Mouse (Mus musculus) heart, embryonic 11.5 days (tissue): Measurements from ENCODE around the gene Gm20388. TPM values are rescaled to one million over a fixed set of nuclear protein-coding genes. Genes with fewer than 3 reads are reported as not detected.

Experiments
- ATAC-seq: fragments of 200-750 bp; cut with Nextera tagmentation; replicated peaks from 2 replicates; pipeline ENCODE4 v1.8.0; 2017; ENCODE audit warnings: moderate library complexity; ENCODE audit not compliant: insufficient number of reproducible peaks, low FRiP score, low TSS enrichment
- H3K27ac ChIP-seq: fragments of 300-500 bp; sonication (generic); 2 replicates; pipeline ENCODE4 v1.5.1; 2014; ENCODE audit warnings: mild to moderate bottlenecking, low read depth, low read length
- H3K27me3 ChIP-seq: fragments of 300-500 bp; sonication (generic); 2 replicates; pipeline ENCODE4 v1.6.1; 2014; ENCODE audit warnings: mild to moderate bottlenecking, low read length, mixed read lengths; ENCODE audit not compliant: control insufficient read depth, insufficient read depth
- H3K36me3 ChIP-seq: fragments of 300-500 bp; sonication (generic); 2 replicates; pipeline ENCODE4 v1.6.1; 2014; ENCODE audit warnings: mild to moderate bottlenecking, low read length, moderate library complexity, mixed read lengths; ENCODE audit not compliant: control insufficient read depth, insufficient read depth
- H3K4me1 ChIP-seq: fragments of 300-500 bp; sonication (generic); 2 replicates; pipeline ENCODE4 v1.6.1; 2014; ENCODE audit warnings: low read length; ENCODE audit not compliant: control insufficient read depth, insufficient read depth
- H3K4me2 ChIP-seq: fragments of 300-500 bp; sonication (generic); 2 replicates; pipeline ENCODE4 v1.6.1; 2014; ENCODE audit warnings: mild to moderate bottlenecking, moderate library complexity
- H3K4me3 ChIP-seq: fragments of 300-500 bp; sonication (generic); 2 replicates; pipeline ENCODE4 v1.5.1; 2014; ENCODE audit warnings: low read depth, low read length
- H3K9ac ChIP-seq: fragments of 300-500 bp; sonication (generic); 2 replicates; pipeline ENCODE4 v1.6.1; 2014; ENCODE audit warnings: mild to moderate bottlenecking, low read depth, low read length, moderate library complexity
- H3K9me3 ChIP-seq: fragments of 300-500 bp; sonication (generic); replicated peaks from 2 replicates; pipeline ENCODE4 v1.6.1; 2016; ENCODE audit warnings: low read length; ENCODE audit not compliant: control insufficient read depth
- whole genome bisulfite sequencing: fragments of 180-500 bp; shearing (Covaris S2); extraction: QIAGEN DNeasy Blood & Tissue Kit; methylation state at CpG from one replicate; pipeline ENCODE4 v1.1.7; 2014; ENCODE audit not compliant: insufficient replicate concordance; 5-methylcytosine and 5-hydroxymethylcytosine counted together
- polyA plus RNA-seq: library from polyadenylated mRNA; unstranded; fragments of >200 nt; fragmentation: Nextera tagmentation; extraction: Ambion mirVana; gene quantifications from 2 replicates; pipeline ENCODE4 v1.2.1, GENCODE M21; 2014

Gene Gm20388
- polyA plus RNA-seq, 1 experiment from 2014 or later, result 6.4 TPM

DNA sequence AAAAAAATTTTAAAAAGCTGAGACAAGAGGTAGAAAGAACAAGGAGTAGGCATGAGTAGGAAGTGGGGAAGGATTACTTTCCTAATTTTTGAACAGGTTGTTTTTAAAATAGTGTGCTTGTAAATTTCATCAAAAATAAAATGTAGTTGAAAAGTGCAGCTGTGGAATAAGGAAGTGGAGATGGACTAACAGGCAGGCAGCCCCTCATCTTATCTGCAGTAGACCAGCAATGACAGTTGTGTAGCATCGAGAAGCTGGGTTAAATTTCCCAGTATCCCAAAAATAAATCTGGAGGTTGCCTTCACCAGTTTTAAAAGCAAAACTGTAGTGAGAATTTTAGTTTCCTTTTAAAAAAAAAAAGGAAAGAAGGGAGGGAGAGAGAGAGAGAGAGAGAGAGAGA is 3943.6 kb downstream of the Gm20388 start:
- peaks cover 7% of the 10 kb centered on the region for H3K4me1 ChIP-seq
- H3K27me3 ChIP-seq, result no peaks in the 10 kb centered on the region; the same call in 1 of the 2 replicates
- no peak overlapping the region for H3K4me3 ChIP-seq
- no peaks in the 10 kb centered on the region for H3K36me3 ChIP-seq
- no peaks in the 10 kb centered on the region for H3K9me3 ChIP-seq
- ATAC-seq, result no peak
- H3K4me2 ChIP-seq, result no peak overlapping the region
- WGBS, result 64% methylated on average over 1 of the region's 1 CpGs
- no peak overlapping the region for H3K9ac ChIP-seq
- H3K27ac ChIP-seq, result no peak overlapping the region

DNA sequence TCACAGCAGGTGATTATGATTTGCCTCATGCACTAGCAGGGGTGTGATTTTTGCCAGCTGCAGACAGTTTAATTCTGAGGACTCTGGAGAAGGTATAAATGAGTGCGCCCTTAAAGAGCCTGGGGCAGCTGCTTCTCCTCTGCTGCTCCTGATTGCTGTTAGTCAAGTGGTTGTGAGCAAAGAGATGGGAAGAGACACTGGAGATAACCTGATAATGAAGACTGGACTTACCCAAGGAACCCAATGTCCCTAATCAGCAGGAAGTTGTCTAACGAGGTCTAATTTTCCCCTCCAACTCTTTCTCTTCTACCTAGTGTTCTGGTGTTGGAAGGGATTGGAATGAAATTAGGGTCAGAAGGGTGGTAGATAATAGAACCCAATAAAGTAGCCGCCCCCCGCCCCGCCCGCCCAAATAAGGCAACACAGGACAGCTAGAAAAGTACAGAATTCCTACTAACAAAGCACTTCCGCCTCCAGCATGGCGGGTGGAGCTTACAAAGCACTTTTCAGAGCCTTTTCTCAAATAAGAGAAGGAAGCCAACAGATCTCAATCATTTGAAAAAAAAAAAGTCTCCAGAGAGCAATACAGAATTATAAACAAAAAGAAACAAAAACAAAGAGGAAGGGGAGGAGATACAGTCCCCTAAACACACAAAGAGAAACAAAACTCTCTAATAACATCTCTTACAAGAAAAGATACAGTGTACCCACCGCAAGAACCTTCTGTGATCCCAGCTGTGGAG is 3944.3 kb downstream of the Gm20388 start:
- H3K27ac ChIP-seq, result no peak overlapping the region
- ATAC-seq, result no peak
- 81% methylated on average over 9 of the region's 9 CpGs for WGBS
- no peak overlapping the region for H3K4me3 ChIP-seq
- no peaks in the 10 kb centered on the region; the same call in none of the 2 replicates for H3K27me3 ChIP-seq
- peaks cover 7% of the 10 kb centered on the region for H3K4me1 ChIP-seq
- no peaks in the 10 kb centered on the region for H3K36me3 ChIP-seq
- no peak overlapping the region for H3K9ac ChIP-seq
- H3K9me3 ChIP-seq, result no peaks in the 10 kb centered on the region
- H3K4me2 ChIP-seq, result no peak overlapping the region

DNA sequence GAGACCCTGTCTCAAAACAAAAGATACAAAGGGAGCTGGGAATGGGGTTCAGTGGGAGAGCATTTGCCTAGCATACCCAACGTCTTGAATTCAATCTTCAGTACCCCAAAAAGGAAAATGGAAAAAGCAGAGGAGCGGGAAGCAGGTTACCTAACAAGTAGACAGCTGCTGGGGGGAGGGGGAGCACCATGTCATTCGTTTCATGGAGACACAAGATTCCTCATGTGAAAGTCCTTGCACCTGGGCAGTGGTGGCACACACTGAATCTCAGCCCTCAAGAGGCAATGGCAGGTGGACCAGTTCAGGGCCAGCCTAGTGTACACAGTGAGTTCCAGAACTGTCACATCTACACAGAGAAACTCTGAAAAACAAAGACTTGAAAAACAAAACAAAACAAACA is 3946.7 kb downstream of the Gm20388 start:
- WGBS, result 70% methylated on average over 3 of the region's 3 CpGs
- Histone ChIP-seq H3K27me3 (peaks cover 4% of the 10 kb centered on the region), H3K4me2 (no peak overlapping the region), H3K27ac (no peak overlapping the region), H3K9ac (no peak overlapping the region), H3K4me1 (peaks cover 7% of the 10 kb centered on the region), H3K9me3 (no peaks in the 10 kb centered on the region), H3K4me3 (no peak overlapping the region), H3K36me3 (no peaks in the 10 kb centered on the region)
- no peak for ATAC-seq

DNA sequence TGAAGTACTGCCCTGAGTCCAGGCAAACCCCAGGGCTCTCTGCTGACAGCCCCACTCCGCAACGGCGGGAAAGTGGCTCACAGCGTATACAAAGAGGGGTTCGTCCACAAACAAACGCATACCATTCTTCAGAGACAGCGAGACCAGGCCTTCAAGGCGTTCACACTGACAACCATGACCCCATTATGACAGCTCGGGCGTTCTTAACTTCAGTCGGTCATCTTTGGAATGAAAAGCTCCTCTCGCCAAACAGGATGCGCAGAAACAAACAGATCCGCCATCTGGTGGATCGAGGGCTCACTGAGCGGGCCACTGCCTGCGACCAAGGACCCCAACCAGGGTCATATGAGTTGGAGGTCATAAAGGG is 3947.9 kb downstream of the Gm20388 start:
- H3K9me3 ChIP-seq, result no peaks in the 10 kb centered on the region
- peaks cover 7% of the 10 kb centered on the region for H3K4me1 ChIP-seq
- ATAC-seq, result no peak; the same call in 1 of the 2 replicates
- peak overlapping the region; percentile 94 for H3K4me3 ChIP-seq
- H3K27me3 ChIP-seq, result peaks cover 4% of the 10 kb centered on the region
- H3K36me3 ChIP-seq, result no peaks in the 10 kb centered on the region
- H3K4me2 ChIP-seq, result peak overlapping the region; percentile 70
- peak overlapping the region; percentile 76 for H3K9ac ChIP-seq
- 0 out of 2 replicates have a peak overlapping the region, but pooled peaks have one; percentile 50 for H3K27ac ChIP-seq
- under 1% methylated on average over 17 of the region's 17 CpGs for WGBS

DNA sequence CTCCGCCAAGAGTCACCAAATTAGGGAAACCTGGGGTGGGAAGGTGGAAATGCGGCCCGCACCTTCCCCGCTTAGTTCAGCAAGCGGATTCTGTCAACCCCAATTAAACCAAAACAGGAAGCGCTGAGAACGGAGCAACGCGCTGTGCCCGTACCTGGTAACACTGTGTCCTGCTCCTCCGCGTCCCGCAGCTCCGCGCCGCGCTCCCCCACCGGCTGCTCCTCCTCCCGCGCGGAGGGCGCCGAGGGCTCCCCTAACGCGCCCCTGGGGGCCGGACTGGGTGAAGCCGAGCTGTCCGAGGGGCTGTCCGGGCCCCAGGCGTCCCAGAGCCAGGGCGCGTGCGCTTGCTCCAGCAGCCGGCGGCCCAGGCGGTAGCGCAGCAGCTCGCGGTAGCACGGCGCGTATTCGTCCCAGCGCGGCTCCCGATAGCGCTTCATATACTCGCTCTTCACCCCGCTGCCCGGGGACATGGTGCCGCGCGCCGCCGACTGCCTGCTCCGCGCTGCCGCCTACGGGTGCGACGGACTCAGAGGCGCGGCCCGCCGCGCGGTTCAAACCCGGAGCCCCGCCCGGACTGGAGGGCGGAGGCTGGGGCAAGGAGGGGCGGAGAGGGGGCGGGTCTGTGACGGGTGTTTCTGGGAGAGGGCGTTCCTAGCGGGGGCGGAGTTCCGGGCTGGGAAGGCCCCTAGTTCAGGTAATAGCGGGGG is 3948.5 kb downstream of the Gm20388 start:
- H3K4me3 ChIP-seq, result peak overlapping the region; percentile 94
- peak; percentile 96 for ATAC-seq
- peak overlapping the region; percentile 76 for H3K9ac ChIP-seq
- H3K4me1 ChIP-seq, result peaks cover 7% of the 10 kb centered on the region
- H3K36me3 ChIP-seq, result no peaks in the 10 kb centered on the region
- H3K9me3 ChIP-seq, result no peaks in the 10 kb centered on the region
- H3K27me3 ChIP-seq, result peaks cover 4% of the 10 kb centered on the region
- H3K4me2 ChIP-seq, result peak overlapping the region; percentile 70
- peak overlapping the region; percentile 50; the same call in 1 of the 2 replicates for H3K27ac ChIP-seq
- WGBS, result under 1% methylated on average over 68 of the region's 79 CpGs

DNA sequence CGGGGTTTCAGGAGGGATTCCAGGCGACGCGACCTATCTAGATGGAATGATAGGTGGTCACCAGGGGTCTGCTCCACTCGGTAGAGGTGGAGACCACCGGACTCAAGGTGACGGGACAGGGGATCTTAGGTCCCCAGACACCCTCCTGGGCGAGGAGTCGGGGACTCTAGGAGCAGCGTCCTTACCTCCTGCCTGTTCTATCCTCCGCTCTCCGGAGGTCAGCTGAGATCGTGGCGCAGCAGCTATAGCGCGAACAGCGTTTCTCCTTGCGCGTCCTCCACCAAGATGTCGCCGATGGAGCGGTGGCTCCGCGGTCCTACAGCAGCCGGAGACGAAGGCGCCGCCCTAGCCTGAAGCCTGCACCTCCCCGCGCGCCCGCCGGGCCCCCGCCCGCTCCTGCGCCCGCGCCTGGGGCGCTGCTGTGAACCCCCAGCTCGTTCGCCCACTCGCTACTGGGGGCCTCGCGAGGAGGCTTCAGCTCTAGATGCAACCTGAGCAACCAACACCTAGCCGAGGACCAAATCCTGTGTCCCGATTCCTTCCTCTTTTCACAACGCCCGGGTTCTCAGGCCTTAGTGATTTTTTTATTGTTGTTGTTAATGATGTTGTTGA is 3949.1 kb downstream of the Gm20388 start, which contains the start of gene Ccsap:
Gene Ccsap (minus strand): TSS at position 562 of the 612 bp plus-strand sequence.
- WGBS, result 1% methylated on average over 48 of the region's 48 CpGs
- no peaks in the 10 kb centered on the region for H3K36me3 ChIP-seq
- peaks cover 10% of the 10 kb centered on the region for H3K4me1 ChIP-seq

DNA sequence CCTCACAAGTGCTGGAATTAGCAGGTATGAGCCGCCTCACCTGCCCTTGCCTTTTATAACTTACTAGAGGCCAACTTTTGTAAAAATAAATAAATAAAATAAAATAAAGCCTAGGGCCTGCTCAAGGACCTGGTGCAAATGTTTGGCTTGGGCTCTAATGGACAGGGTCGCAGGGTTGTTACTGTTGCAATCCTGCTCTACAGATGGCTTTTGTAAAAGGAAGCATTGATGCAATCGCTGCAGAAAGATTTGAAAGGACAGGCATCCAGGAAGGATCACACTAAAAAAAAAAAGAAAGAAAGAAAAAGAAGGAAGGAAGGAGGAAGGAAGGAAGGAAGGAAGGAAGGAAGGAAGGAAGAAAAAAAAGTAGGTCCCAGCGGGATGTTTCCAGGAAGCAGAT is 3949.7 kb downstream of the Gm20388 start:
- 65% methylated on average over 4 of the region's 4 CpGs for WGBS
- H3K4me1 ChIP-seq, result peaks cover 10% of the 10 kb centered on the region
- no peak for ATAC-seq
- H3K4me2 ChIP-seq, result peak overlapping the region; percentile 70; the same call in 1 of the 2 replicates
- no peaks in the 10 kb centered on the region for H3K36me3 ChIP-seq
- H3K27ac ChIP-seq, result no peak overlapping the region
- peaks cover 4% of the 10 kb centered on the region for H3K27me3 ChIP-seq
- no peak overlapping the region for H3K9ac ChIP-seq
- no peaks in the 10 kb centered on the region for H3K9me3 ChIP-seq
- H3K4me3 ChIP-seq, result peak overlapping the region; percentile 94; the same call in 1 of the 2 replicates

More for the DNA sequence above, 3949.1 kb downstream of the Gm20388 start, which contains the start of gene Ccsap:
- ATAC-seq, result peak; percentile 67
- Histone ChIP-seq H3K27ac (peak within 1 kb of the TSS; percentile 50), H3K4me3 (peak within 1 kb of the TSS; percentile 94), H3K27me3 (peaks cover 4% of the 10 kb centered on the region), H3K4me2 (peak within 1 kb of the TSS; percentile 70), H3K9ac (peak within 1 kb of the TSS; percentile 76), H3K9me3 (no peaks in the 10 kb centered on the region)

DNA sequence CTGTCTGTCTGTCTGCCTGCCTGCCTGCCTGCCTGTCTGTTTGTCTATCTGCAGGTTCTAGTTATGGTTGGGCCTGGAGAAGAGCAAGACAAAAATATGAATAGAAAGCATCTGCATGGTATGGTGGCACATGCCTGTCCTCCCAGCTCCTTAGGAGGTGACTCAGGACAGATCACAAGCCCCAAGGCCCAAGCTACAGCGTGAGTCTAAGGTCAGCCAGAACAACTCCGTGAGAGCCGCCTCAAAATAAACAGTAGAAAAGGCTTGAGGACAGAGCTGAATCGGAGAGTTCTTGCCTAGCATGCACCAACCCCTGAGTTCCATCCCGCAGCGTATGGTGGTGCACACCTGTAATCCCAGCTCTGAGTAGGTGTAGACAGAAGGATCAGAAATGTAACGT is 3955.1 kb downstream of the Gm20388 start:
- Histone ChIP-seq H3K27me3 (no peaks in the 10 kb centered on the region; the same call in 1 of the 2 replicates), H3K9ac (no peak overlapping the region), H3K9me3 (no peaks in the 10 kb centered on the region), H3K36me3 (no peaks in the 10 kb centered on the region), H3K27ac (no peak overlapping the region), H3K4me1 (peaks cover 3% of the 10 kb centered on the region; the same call in 1 of the 2 replicates), H3K4me2 (no peak overlapping the region), H3K4me3 (no peak overlapping the region)
- 70% methylated on average over 7 of the region's 7 CpGs for WGBS
- ATAC-seq, result no peak
